21 mouse cellular contexts compared by ENCODE assay signal in genomic region chr4:102353641-102354403, GRCm38 (mm10).
DNase-seq lines count a peak whose midpoint lies in the region; ATAC-seq and TF ChIP-seq lines count a peak whose summit lies in the region.
"Had no signal": no experiment of that assay in that cellular context is flagged by ENCODE, and none has a peak within 500 bp of the region (broad histone marks: within the 10 kb centered on the region; RNA-seq: fewer than 3 reads in every experiment).

No protein-coding gene starts in this region.

- H3K4me2 ChIP-seq in hindbrain, embryonic 16.5 days (ENCODE audit: low read length), result no peak overlapping the region
- no peak overlapping the region for H3K4me2 ChIP-seq in hindbrain, embryonic 14.5 days (replicated peaks)
- no peak overlapping the region for H3K4me2 ChIP-seq in midbrain, postnatal 0 days (ENCODE audit: low read depth, low read length, poor library complexity, severe bottlenecking)
- H3K4me2 ChIP-seq: heart, embryonic 15.5 days; limb, embryonic 15.5 days had no signal

- H3K27ac ChIP-seq in hindbrain, embryonic 16.5 days (ENCODE audit: low read depth, low read length), result no peak overlapping the region; the same call in 1 of the 2 replicates
- no peak overlapping the region for H3K27ac ChIP-seq in hindbrain, embryonic 14.5 days
- H3K27ac ChIP-seq in midbrain, postnatal 0 days (ENCODE audit: low read depth, low read length), result no peak overlapping the region
- no peak overlapping the region for H3K27ac ChIP-seq in midbrain, embryonic 10.5 days (replicated peaks)
- H3K27ac ChIP-seq: heart, adult 2 months; heart, embryonic 15.5 days; limb, embryonic 15.5 days had no signal

- peaks cover 3% of the 10 kb centered on the region; the same call in 1 of the 2 replicates for H3K4me1 ChIP-seq in hindbrain, embryonic 16.5 days (ENCODE audit: control insufficient read depth, insufficient read depth, low read depth, low read length)
- 0 out of 2 replicates have a peak, but pooled peaks cover 6% of the 10 kb centered on the region for H3K4me1 ChIP-seq in hindbrain, embryonic 14.5 days (replicated peaks; ENCODE audit: control insufficient read depth, insufficient read depth, low read length)
- H3K4me1 ChIP-seq in midbrain, postnatal 0 days (ENCODE audit: insufficient read depth, low read length), result peaks cover 7% of the 10 kb centered on the region; the same call in 1 of the 2 replicates
- H3K4me1 ChIP-seq in midbrain, embryonic 10.5 days, result peaks cover 18% of the 10 kb centered on the region

- WGBS in hindbrain, embryonic 16.5 days, result 73% methylated on average over 3 of the region's 3 CpGs
- 81% methylated on average over 3 of the region's 3 CpGs for WGBS in hindbrain, embryonic 14.5 days
- WGBS in midbrain, postnatal 0 days, result 83% methylated on average over 3 of the region's 3 CpGs
- WGBS in midbrain, embryonic 10.5 days, result 94% methylated on average over 3 of the region's 3 CpGs

- no peak overlapping the region for H3K4me3 ChIP-seq in hindbrain, embryonic 16.5 days (ENCODE audit: low read length)
- H3K4me3 ChIP-seq in hindbrain, embryonic 14.5 days (replicated peaks; ENCODE audit: low read length), result no peak overlapping the region
- no peak overlapping the region for H3K4me3 ChIP-seq in midbrain, postnatal 0 days (ENCODE audit: low read depth, low read length)
- no peak overlapping the region for H3K4me3 ChIP-seq in midbrain, embryonic 10.5 days
- H3K4me3 ChIP-seq: heart, adult 2 months; heart, embryonic 15.5 days; limb, embryonic 15.5 days had no signal

- no peak for TF ChIP-seq CTCF in midbrain, postnatal 0 days (IDR thresholded peaks at IDR 0.05)

- H3K9me3 ChIP-seq in hindbrain, embryonic 16.5 days (ENCODE audit: control insufficient read depth, low read length), result no peaks in the 10 kb centered on the region
- no peaks in the 10 kb centered on the region for H3K9me3 ChIP-seq in hindbrain, embryonic 14.5 days (ENCODE audit: control insufficient read depth, low read length)
- H3K9me3 ChIP-seq in midbrain, postnatal 0 days (ENCODE audit: low read length), result no peaks in the 10 kb centered on the region
- no peaks in the 10 kb centered on the region for H3K9me3 ChIP-seq in midbrain, embryonic 10.5 days (replicated peaks)
- H3K9me3 ChIP-seq: heart, embryonic 15.5 days; limb, embryonic 15.5 days had no signal

- ATAC-seq in hindbrain, embryonic 16.5 days, result peak; percentile 24; the same call in 1 of the 2 replicates
- no peak; the same call in 1 of the 2 replicates for ATAC-seq in hindbrain, embryonic 14.5 days (ENCODE audit: low FRiP score)
- ATAC-seq in midbrain, postnatal 0 days (ENCODE audit: low FRiP score), result no peak
- ATAC-seq: liver, postnatal 0 days; midbrain, embryonic 16.5 days had no signal

- no peak for DNase-seq in hindbrain, embryonic 14.5 days (ENCODE audit: low spot score)
- peak; percentile 62 for DNase-seq in midbrain, postnatal 0 days (ENCODE audit: low spot score)
- no peak for DNase-seq in midbrain, embryonic 10.5 days (ENCODE audit: low spot score)
- DNase-seq in cerebellum, postnatal 10 days, result peak; percentile 92
- peak; percentile 41 for DNase-seq in telencephalon, adult 2 months (ENCODE audit: low read depth, low spot score)
- no peak for DNase-seq in kidney, adult 18-20 months
- DNase-seq in ovary, adult 18-20 months (ENCODE audit: low spot score), result no peak
- DNase-seq: adrenal gland, postnatal 36 days; embryo, embryonic 11 days; gastrocnemius, postnatal 10 days; heart, adult 2 months; heart, postnatal 4 days; kidney, postnatal 36 days; liver, postnatal 0 days; lung, postnatal 14 days; thymus, postnatal 36 days had no signal

- no peak overlapping the region for H3K9ac ChIP-seq in hindbrain, embryonic 16.5 days (ENCODE audit: low read depth, low read length)
- H3K9ac ChIP-seq in hindbrain, embryonic 14.5 days, result no peak overlapping the region
- H3K9ac ChIP-seq in midbrain, postnatal 0 days (replicated peaks; ENCODE audit: low read length, poor library complexity, severe bottlenecking), result no peak overlapping the region
- H3K9ac ChIP-seq: heart, embryonic 15.5 days; limb, embryonic 15.5 days; liver, postnatal 0 days had no signal

- no peaks in the 10 kb centered on the region for H3K36me3 ChIP-seq in hindbrain, embryonic 16.5 days (ENCODE audit: control insufficient read depth, insufficient read depth, low read length)
- no peaks in the 10 kb centered on the region for H3K36me3 ChIP-seq in hindbrain, embryonic 14.5 days (replicated peaks; ENCODE audit: control insufficient read depth, insufficient read depth)
- no peaks in the 10 kb centered on the region for H3K36me3 ChIP-seq in midbrain, postnatal 0 days (ENCODE audit: insufficient read depth, low read length)
- H3K36me3 ChIP-seq in midbrain, embryonic 10.5 days, result no peaks in the 10 kb centered on the region
- H3K36me3 ChIP-seq: heart, embryonic 15.5 days; limb, embryonic 15.5 days had no signal

- H3K27me3 ChIP-seq in hindbrain, embryonic 16.5 days (replicated peaks; ENCODE audit: control insufficient read depth, insufficient read depth, low read length), result no peaks in the 10 kb centered on the region
- no peaks in the 10 kb centered on the region for H3K27me3 ChIP-seq in hindbrain, embryonic 14.5 days (ENCODE audit: control insufficient read depth, insufficient read depth, low read length)
- no peaks in the 10 kb centered on the region for H3K27me3 ChIP-seq in midbrain, postnatal 0 days (ENCODE audit: insufficient read depth, low read length)
- H3K27me3 ChIP-seq in midbrain, embryonic 10.5 days (ENCODE audit: low read depth, poor library complexity, severe bottlenecking), result no peaks in the 10 kb centered on the region
- H3K27me3 ChIP-seq: CH12.LX; heart, embryonic 15.5 days; limb, embryonic 15.5 days had no signal

Comparison
In these comparisons a context has a peak if more than half of its experiments do, and no peak if none do; other contexts are left out.
1. DNase-seq: peak in midbrain, postnatal 0 days (single experiment), cerebellum, postnatal 10 days (2 of 2) and telencephalon, adult 2 months (single experiment); none in hindbrain, embryonic 14.5 days (single experiment), midbrain, embryonic 10.5 days (single experiment), kidney, adult 18-20 months (single experiment) and ovary, adult 18-20 months (single experiment).